Mouse (Mus musculus) ES-Bruce4 (cell line): ENCODE results near the gene Adap2.

Source experiments
- CTCF ChIP-seq: IDR thresholded peaks from one replicate; pipeline ENCODE4 v1.8.1; 2011; ENCODE audit warnings: low read depth, low read length
- POLR2A ChIP-seq: IDR thresholded peaks from one replicate; pipeline ENCODE4 v1.8.1; 2011; ENCODE audit warnings: low read length; ENCODE audit not compliant: insufficient read depth

- TF ChIP-seq POLR2A, result no peak
- no peak for TF ChIP-seq CTCF
Observed at GRCm38 (mm10) chr11:80151541-80151940, 2.4 kb upstream of the Adap2 start.
